In genomic region chr5:144195567-144195966, GRCm38 (mm10) we compare ENCODE assay signal across 23 mouse cellular contexts. TPM values are rescaled to one million over a fixed set of nuclear protein-coding genes. Genes with fewer than 3 reads are reported as not detected.
DNase-seq lines count a peak whose midpoint lies in the region; ATAC-seq lines count a peak whose summit lies in the region.
"Had no signal": no experiment of that assay in that cellular context is flagged by ENCODE, and none has a peak within 500 bp of the region (broad histone marks: within the 10 kb centered on the region; RNA-seq: fewer than 3 reads in every experiment).

No protein-coding gene starts in this region.

- H3K9me3 ChIP-seq in midbrain, embryonic 10.5 days (replicated peaks): no peaks in the 10 kb centered on the region
- no peaks in the 10 kb centered on the region for H3K9me3 ChIP-seq in midbrain, embryonic 14.5 days (ENCODE audit: control insufficient read depth, low read length)
- H3K9me3 ChIP-seq: G1E had no signal

- no peak overlapping the region for H3K4me2 ChIP-seq in midbrain, embryonic 14.5 days (ENCODE audit: low read length)

- no peak for ATAC-seq in midbrain, embryonic 14.5 days (ENCODE audit: low FRiP score, low TSS enrichment)
- ATAC-seq: activated CD4-positive, CD25-positive, alpha-beta regulatory T cell, adult 4 months; CD4-positive, CD25-positive, alpha-beta regulatory T cell, adult 4 months; Patski had no signal

- H3K27ac ChIP-seq in midbrain, embryonic 10.5 days (replicated peaks): peak overlapping the region; percentile 61; the same call in 1 of the 2 replicates
- H3K27ac ChIP-seq in midbrain, embryonic 14.5 days (replicated peaks; ENCODE audit: low read depth, low read length): no peak overlapping the region

- 91% methylated on average over 8 of the region's 8 CpGs for WGBS in midbrain, embryonic 10.5 days
- 89% methylated on average over 8 of the region's 8 CpGs for WGBS in midbrain, embryonic 14.5 days

- H3K27me3 ChIP-seq in midbrain, embryonic 10.5 days (ENCODE audit: low read depth, poor library complexity, severe bottlenecking): no peaks in the 10 kb centered on the region
- H3K27me3 ChIP-seq in midbrain, embryonic 14.5 days (ENCODE audit: control insufficient read depth, insufficient read depth, low read length): no peaks in the 10 kb centered on the region
- H3K27me3 ChIP-seq: CH12.LX, Patski had no signal

- H3K4me1 ChIP-seq in midbrain, embryonic 10.5 days: peaks cover 31% of the 10 kb centered on the region
- H3K4me1 ChIP-seq in midbrain, embryonic 14.5 days (ENCODE audit: control insufficient read depth, insufficient read depth, low read length): peaks cover under 1% of the 10 kb centered on the region; the same call in 1 of the 2 replicates

- no peak overlapping the region for H3K9ac ChIP-seq in midbrain, embryonic 14.5 days (replicated peaks; ENCODE audit: low read length)

- peaks cover 25% of the 10 kb centered on the region for H3K36me3 ChIP-seq in midbrain, embryonic 10.5 days
- H3K36me3 ChIP-seq in midbrain, embryonic 14.5 days (ENCODE audit: control insufficient read depth, insufficient read depth, low read length): peaks cover 36% of the 10 kb centered on the region

- DNase-seq in heart, adult 11 months: peak; percentile 90
- DNase-seq in heart, adult 8-10 months (ENCODE audit: low spot score): no peak
- DNase-seq in midbrain, embryonic 10.5 days (ENCODE audit: low spot score): no peak
- no peak for DNase-seq in midbrain, embryonic 14.5 days
- peak; percentile 11 for DNase-seq in right cerebral cortex, postnatal 4 days
- DNase-seq in right cerebral cortex, postnatal 36 days (ENCODE audit: low spot score in 2 of 2): no peak
- DNase-seq in naive thymus-derived CD4-positive, alpha-beta T cell, adult 2 months (ENCODE audit: low read depth): peak; percentile 2
- no peak for DNase-seq in kidney, postnatal 25 days
- DNase-seq: adrenal gland, adult 2 months; adrenal gland, adult 8-10 months; adrenal gland, postnatal 10 days; adrenal gland, postnatal 14 days; adrenal gland, postnatal 25 days; adrenal gland, postnatal 36 days; B cell, adult 2 months; cerebellum, adult 11 months; cerebellum, adult 11-12 months had no signal

- no peak overlapping the region for H3K4me3 ChIP-seq in midbrain, embryonic 10.5 days
- H3K4me3 ChIP-seq in midbrain, embryonic 14.5 days (replicated peaks; ENCODE audit: low read depth, low read length): no peak overlapping the region

RNA-seq across cellular contexts. Expression of gene Bhlha15, which starts 5.5 kb away (rescaled TPM):
- total RNA-seq in heart, adult 8-10 months (2022): under 1 TPM in 1 of 4 experiments, not detected in 3; 0.13 TPM
- 0.07 and 0.16 TPM in 2 replicates for polyA plus RNA-seq in midbrain, embryonic 10.5 days (2016; fragmentation: Nextera tagmentation; extraction: Ambion mirVana)
- 0.08 TPM in 1 of 2 replicates, not detected in the other for polyA plus RNA-seq in midbrain, embryonic 14.5 days (2014; fragmentation: Nextera tagmentation; extraction: Ambion mirVana)
- polyA plus RNA-seq: C2C12 had no signal

RNA-seq across cellular contexts. Expression of gene Tecpr1, which starts 27.8 kb away (rescaled TPM):
- total RNA-seq in heart, adult 8-10 months (2022): 10 to 100 TPM; 25.2 to 33.4 (median 28.5) TPM
- polyA plus RNA-seq in midbrain, embryonic 10.5 days (2016; fragmentation: Nextera tagmentation; extraction: Ambion mirVana): 21.7 and 27.7 TPM in 2 replicates
- 35.3 and 36.8 TPM in 2 replicates for polyA plus RNA-seq in midbrain, embryonic 14.5 days (2014; fragmentation: Nextera tagmentation; extraction: Ambion mirVana)

RNA-seq across cellular contexts. Expression of gene Bri3, which starts 48.7 kb away (rescaled TPM):
- total RNA-seq in heart, adult 8-10 months (2022): 100 to 1,000 TPM; 148 to 170 (median 156) TPM
- 116 and 117 TPM in 2 replicates for polyA plus RNA-seq in midbrain, embryonic 10.5 days (2016; fragmentation: Nextera tagmentation; extraction: Ambion mirVana)
- 125 and 144 TPM in 2 replicates for polyA plus RNA-seq in midbrain, embryonic 14.5 days (2014; fragmentation: Nextera tagmentation; extraction: Ambion mirVana)

Comparison
In these comparisons a context has a peak if more than half of its experiments do, and no peak if none do; other contexts are left out.
1. DNase-seq: peak in heart, adult 11 months (single experiment), right cerebral cortex, postnatal 4 days (single experiment) and naive thymus-derived CD4-positive, alpha-beta T cell, adult 2 months (single experiment); none in heart, adult 8-10 months (single experiment), midbrain, embryonic 10.5 days (single experiment), midbrain, embryonic 14.5 days (single experiment), right cerebral cortex, postnatal 36 days (0 of 2) and kidney, postnatal 25 days (0 of 2).